In genomic region chr2:178119561-178120355, GRCm38 (mm10) we compare ENCODE assay signal across 10 mouse cellular contexts. TPM values are rescaled to one million over a fixed set of nuclear protein-coding genes. Genes with fewer than 3 reads are reported as not detected.
DNase-seq lines count a peak whose midpoint lies in the region; ATAC-seq lines count a peak whose summit lies in the region.
"Had no signal": no experiment of that assay in that cellular context is flagged by ENCODE, and none has a peak within 500 bp of the region (broad histone marks: within the 10 kb centered on the region; RNA-seq: fewer than 3 reads in every experiment).

No protein-coding gene starts in this region.

- no peaks in the 10 kb centered on the region for H3K36me3 ChIP-seq in heart, embryonic 10.5 days
- H3K36me3 ChIP-seq in limb, embryonic 11.5 days (ENCODE audit: control insufficient read depth, insufficient read depth, low read length): no peaks in the 10 kb centered on the region

- H3K27ac ChIP-seq in heart, embryonic 10.5 days: no peak overlapping the region
- H3K27ac ChIP-seq in limb, embryonic 11.5 days (replicated peaks; ENCODE audit: low read depth, low read length): no peak overlapping the region

- H3K9ac ChIP-seq in limb, embryonic 11.5 days (ENCODE audit: low read length): no peak overlapping the region

- peak overlapping the region; percentile 64 for H3K4me3 ChIP-seq in heart, embryonic 10.5 days
- peak overlapping the region; percentile 40 for H3K4me3 ChIP-seq in limb, embryonic 11.5 days (ENCODE audit: low read depth, low read length)

- peaks cover 60% of the 10 kb centered on the region for H3K27me3 ChIP-seq in heart, embryonic 10.5 days (ENCODE audit: insufficient read depth, poor library complexity, severe bottlenecking)
- peaks cover 4% of the 10 kb centered on the region; the same call in 1 of the 2 replicates for H3K27me3 ChIP-seq in limb, embryonic 11.5 days (ENCODE audit: control insufficient read depth, insufficient read depth, low read length)

- peak overlapping the region; percentile 99 for H3K4me2 ChIP-seq in limb, embryonic 11.5 days (ENCODE audit: low read depth, severe bottlenecking)

- H3K4me1 ChIP-seq in heart, embryonic 10.5 days: peaks cover 16% of the 10 kb centered on the region
- H3K4me1 ChIP-seq in limb, embryonic 11.5 days (ENCODE audit: control insufficient read depth, insufficient read depth, low read length): peaks cover 25% of the 10 kb centered on the region

- ATAC-seq in limb, embryonic 11.5 days (ENCODE audit: insufficient number of reproducible peaks, low FRiP score, low TSS enrichment, low read depth): peak; percentile 31; the same call in 1 of the 2 replicates
- ATAC-seq in granulocyte monocyte progenitor cell, adult 5-6 weeks (replicated peaks; ENCODE audit: poor library complexity, severe bottlenecking): no peak

- WGBS in heart, embryonic 10.5 days: 18% methylated on average over 19 of the region's 19 CpGs
- WGBS in limb, embryonic 11.5 days: 19% methylated on average over 19 of the region's 19 CpGs

- DNase-seq in heart, embryonic 10.5 days (ENCODE audit: low spot score): peak; percentile 65
- no peak for DNase-seq in heart, postnatal 25 days (ENCODE audit: low spot score)
- peak; percentile 16 for DNase-seq in urinary bladder, adult 2 months (ENCODE audit: low spot score)
- no peak for DNase-seq in urinary bladder, postnatal 10 days (ENCODE audit: low spot score)
- DNase-seq in limb, embryonic 11.5 days (ENCODE audit: low spot score): peak; percentile 50
- no peak for DNase-seq in gastrocnemius, postnatal 4 days (ENCODE audit: low spot score in 2 of 2)
- DNase-seq in left cerebral cortex, adult 9 months (ENCODE audit: low spot score in 2 of 2): no peak
- DNase-seq: kidney, adult 11 months; right cerebral cortex, adult 18-20 months had no signal

- intact Hi-C loops in heart, postnatal 25 days (cut with DNase I): no loop called here

- no peaks in the 10 kb centered on the region for H3K9me3 ChIP-seq in heart, embryonic 10.5 days
- no peaks in the 10 kb centered on the region for H3K9me3 ChIP-seq in limb, embryonic 11.5 days (ENCODE audit: control insufficient read depth, low read length)

RNA-seq across cellular contexts. Expression of gene Phactr3, which starts 1.0 kb away (rescaled TPM):
- 10.8 and 14.0 TPM in 2 replicates for polyA plus RNA-seq in heart, embryonic 10.5 days (2016; fragmentation: Nextera tagmentation; extraction: Ambion mirVana)
- 1 to 10 TPM; 1.4 to 1.5 TPM for total RNA-seq in heart, postnatal 25 days (2021)
- polyA plus RNA-seq in urinary bladder, adult 2 months (2012; rRNA removed): 0.66 and 1.6 TPM in 2 replicates
- polyA plus RNA-seq in limb, embryonic 11.5 days (2014; fragmentation: Nextera tagmentation; extraction: Ambion mirVana): 4.2 and 4.3 TPM in 2 replicates
- not detected in 2 replicates for total RNA-seq in granulocyte monocyte progenitor cell, adult 5-6 weeks (2014; fragmentation: Nextera tagmentation)
- not detected in 2 replicates for total RNA-seq in granulocyte monocyte progenitor cell, adult 5-6 weeks (2017)
- total RNA-seq in gastrocnemius, postnatal 4 days (2021): under 1 TPM; 0.17 to 0.29 TPM

RNA-seq across cellular contexts. Expression of gene Zfp931, which starts 41.5 kb away (rescaled TPM):
- 15.8 and 16.1 TPM in 2 replicates for polyA plus RNA-seq in heart, embryonic 10.5 days (2016; fragmentation: Nextera tagmentation; extraction: Ambion mirVana)
- total RNA-seq in heart, postnatal 25 days (2021): 10 to 100 TPM; 12.2 to 15.3 TPM
- 13.0 and 13.5 TPM in 2 replicates for polyA plus RNA-seq in urinary bladder, adult 2 months (2012; rRNA removed)
- polyA plus RNA-seq in limb, embryonic 11.5 days (2014; fragmentation: Nextera tagmentation; extraction: Ambion mirVana): 12.9 and 15.7 TPM in 2 replicates
- 11.5 and 14.1 TPM in 2 replicates for total RNA-seq in granulocyte monocyte progenitor cell, adult 5-6 weeks (2014; fragmentation: Nextera tagmentation)
- 7.9 and 22.6 TPM in 2 replicates for total RNA-seq in granulocyte monocyte progenitor cell, adult 5-6 weeks (2017)
- total RNA-seq in gastrocnemius, postnatal 4 days (2021): 10 to 100 TPM in 1 of 2 experiments, 1 to 10 TPM in 1; 8.4 to 11.4 TPM

Comparison
In these comparisons a context has a peak if more than half of its experiments do, and no peak if none do; other contexts are left out.
1. DNase-seq: peak in heart, embryonic 10.5 days (single experiment), urinary bladder, adult 2 months (single experiment) and limb, embryonic 11.5 days (single experiment); none in heart, postnatal 25 days (single experiment), urinary bladder, postnatal 10 days (single experiment), gastrocnemius, postnatal 4 days (0 of 2) and left cerebral cortex, adult 9 months (0 of 2).